8 mouse cellular contexts compared by ENCODE assay signal in genomic region chr6:119129664-119130063, GRCm38 (mm10). TPM values are rescaled to one million over a fixed set of nuclear protein-coding genes. Genes with fewer than 3 reads are reported as not detected.
A peak's percentile ranks its signal among the peaks of the same experiment; 100 is the strongest.
DNase-seq lines count a peak whose midpoint lies in the region; ATAC-seq and TF ChIP-seq lines count a peak whose summit lies in the region.

No protein-coding gene starts in this region.

- peak; percentile 77 for TF ChIP-seq CTCF in Patski (IDR thresholded peaks at IDR 0.05)
- TF ChIP-seq CTCF in lung, postnatal 0 days (IDR thresholded peaks at IDR 0.05): peak; percentile 76

- H3K9me3 ChIP-seq in lung, postnatal 0 days (ENCODE audit: low read length): no peaks in the 10 kb centered on the region

- no peak overlapping the region for H3K9ac ChIP-seq in lung, postnatal 0 days (replicated peaks; ENCODE audit: low read depth)

- no peaks in the 10 kb centered on the region for H3K36me3 ChIP-seq in lung, postnatal 0 days (ENCODE audit: insufficient read depth, low read length)

- no peaks in the 10 kb centered on the region for H3K27me3 ChIP-seq in Patski
- no peaks in the 10 kb centered on the region for H3K27me3 ChIP-seq in lung, postnatal 0 days (replicated peaks; ENCODE audit: insufficient read depth, low read length)

- H3K4me3 ChIP-seq in lung, postnatal 0 days (ENCODE audit: low read depth, low read length): no peak overlapping the region

- H3K27ac ChIP-seq in lung, postnatal 0 days (ENCODE audit: low read length): no peak overlapping the region

- H3K4me2 ChIP-seq in lung, postnatal 0 days (replicated peaks; ENCODE audit: low read depth, low read length): no peak overlapping the region

- POLR2A ChIA-PET in Patski (lab: Charles Lee): no interaction called here

- WGBS in lung, postnatal 0 days: 80% methylated on average over 5 of the region's 5 CpGs

- TF ChIP-seq EP300 in lung, postnatal 0 days (IDR thresholded peaks at IDR 0.05): no peak

- no peaks in the 10 kb centered on the region for H3K4me1 ChIP-seq in lung, postnatal 0 days (ENCODE audit: insufficient read depth, low read depth, low read length)

- peak; percentile 37 to 38 for DNase-seq in cerebellum, adult 18-20 months
- DNase-seq in cerebellum, adult 11-12 months: no peak
- DNase-seq in layer of hippocampus, adult 11-12 months (ENCODE audit: low spot score): peak; percentile 39
- DNase-seq in layer of hippocampus, adult 8-10 months (ENCODE audit: low spot score in 2 of 2): no peak
- DNase-seq in Patski (ENCODE audit: low read depth, low spot score): no peak
- DNase-seq in lung, postnatal 0 days (ENCODE audit: low spot score): peak; percentile 50
- DNase-seq in thymus, postnatal 36 days: peak; percentile 53 to 58

- CTCF ChIA-PET in Patski (lab: Charles Lee): interaction anchor here (0.7 to 1.5 kb wide), 3 partner anchors 9 to 484 kb away, joined by 3 to 4 read pairs (median 4); no protein-coding TSS in a partner anchor

- ATAC-seq in Patski: no peak
- peak; percentile 52; the same call in 1 of the 2 replicates for ATAC-seq in erythroid progenitor cell, adult 5-6 weeks (replicated peaks; ENCODE audit: low FRiP score, poor library complexity, severe bottlenecking)
- ATAC-seq in lung, postnatal 0 days: no peak

- in situ Hi-C loops in Patski (cut with MboI; ENCODE audit: low pct_unique_long_range_greater_than_20kb): loop anchor here (5.0 kb wide), 1 partner anchor 223 kb away; no protein-coding TSS in a partner anchor

RNA-seq across cellular contexts. Expression of gene Dcp1b, which starts 45.4 kb away (rescaled TPM):
- total RNA-seq in layer of hippocampus, adult 8-10 months (2022): 10 to 100 TPM; 18.7 to 25.1 (median 19.6) TPM
- polyA plus RNA-seq in Patski (2021): 8.5 TPM
- total RNA-seq in erythroid progenitor cell, adult 5-6 weeks (2015; ENCODE audit: low replicate concordance): 4.2 and 6.5 TPM in 2 replicates
- 2.6 and 4.0 TPM in 2 replicates for total RNA-seq in erythroid progenitor cell, adult 5-6 weeks (2017; ENCODE audit: low replicate concordance)
- 6.6 and 7.3 TPM in 2 replicates for polyA plus RNA-seq in lung, postnatal 0 days (2015; fragmentation: Nextera tagmentation; extraction: Ambion mirVana)

Comparison
In these comparisons a context has a peak if more than half of its experiments do, and no peak if none do; other contexts are left out.
1. DNase-seq: peak in cerebellum, adult 18-20 months (2 of 2), layer of hippocampus, adult 11-12 months (single experiment), lung, postnatal 0 days (single experiment) and thymus, postnatal 36 days (2 of 2); none in cerebellum, adult 11-12 months (single experiment), layer of hippocampus, adult 8-10 months (0 of 2) and Patski (single experiment).